Mouse (Mus musculus): ENCODE measurements around the gene Mfng.

DNA sequence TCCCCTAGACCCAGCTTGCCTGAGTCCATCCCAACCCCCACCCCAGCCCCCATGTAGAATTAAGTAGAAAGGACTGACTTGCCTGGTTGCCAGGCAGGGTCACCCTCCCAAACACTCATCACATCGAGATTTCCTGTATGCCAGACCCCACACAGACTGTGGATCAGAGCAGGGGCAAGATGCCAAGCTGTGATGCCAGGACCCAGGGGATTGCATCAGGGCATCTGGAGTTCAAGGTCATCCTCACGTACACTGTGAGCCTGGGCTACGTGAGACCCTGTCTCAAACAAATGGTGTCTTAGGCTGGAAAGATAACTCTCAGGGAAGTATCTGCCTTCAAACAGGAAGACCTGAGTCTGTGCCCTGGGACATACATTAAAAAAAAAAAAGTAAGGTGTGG, 66.6 kb downstream of the Mfng start:
- TF ChIP-seq CTCF (IDR thresholded peaks at IDR 0.05; ENCODE audit: extremely low read depth, insufficient read depth, low read length) = no peak
- TF ChIP-seq POLR2A (IDR thresholded peaks at IDR 0.05; ENCODE audit: extremely low read depth, insufficient read depth, low read length) = no peak

Data from cortical plate, adult 2 months (tissue).